Mouse (Mus musculus): Measurements from ENCODE around the gene Rnf215.

DNA sequence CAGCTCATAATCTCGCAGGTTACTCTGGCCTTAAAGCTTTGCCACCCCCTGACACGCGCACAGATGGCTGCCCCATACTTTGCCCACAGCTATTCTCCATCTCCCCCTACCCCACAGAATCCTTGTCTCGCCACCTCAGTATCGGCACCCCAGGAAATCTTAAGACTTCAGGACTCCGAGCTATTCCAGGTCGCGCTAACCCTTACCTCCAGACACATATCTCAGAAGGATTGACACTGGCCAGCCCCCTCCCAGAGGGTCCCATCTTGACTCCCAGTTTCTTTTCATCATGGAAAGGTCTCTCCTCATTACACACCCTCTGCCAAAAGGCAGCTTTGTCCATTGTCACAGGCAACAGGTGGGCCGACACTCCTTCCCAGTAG, 52.3 kb downstream of the Rnf215 start:
- TF ChIP-seq EP300 (IDR thresholded peaks at IDR 0.05; ENCODE audit: low read length), result no peak
- no peak for TF ChIP-seq ZMIZ1 (IDR thresholded peaks at IDR 0.05; ENCODE audit: low read depth, low read length)
- no peak for TF ChIP-seq MXI1 (IDR thresholded peaks at IDR 0.05; ENCODE audit: low read depth, low read length)
